Mouse (Mus musculus) heart, postnatal 0 days (tissue): ENCODE measurements at regions not wholly inside any gene's neighbourhood (a gene's known extent, or its start where the extent isn't known, plus 50 kb on each side); places are given as distances from the start of the nearest gene placed in this dataset.

ENCODE experiments used
- CTCF ChIP-seq: IDR thresholded peaks from 2 replicates; pipeline ENCODE4 v1.5.1; 2016; ENCODE audit warnings: antibody characterized with exemption, control low read depth, low read depth
- EP300 ChIP-seq: IDR thresholded peaks from 2 replicates; pipeline ENCODE4 v1.6.1; 2016; ENCODE audit warnings: antibody characterized with exemption, low read depth

DNA sequence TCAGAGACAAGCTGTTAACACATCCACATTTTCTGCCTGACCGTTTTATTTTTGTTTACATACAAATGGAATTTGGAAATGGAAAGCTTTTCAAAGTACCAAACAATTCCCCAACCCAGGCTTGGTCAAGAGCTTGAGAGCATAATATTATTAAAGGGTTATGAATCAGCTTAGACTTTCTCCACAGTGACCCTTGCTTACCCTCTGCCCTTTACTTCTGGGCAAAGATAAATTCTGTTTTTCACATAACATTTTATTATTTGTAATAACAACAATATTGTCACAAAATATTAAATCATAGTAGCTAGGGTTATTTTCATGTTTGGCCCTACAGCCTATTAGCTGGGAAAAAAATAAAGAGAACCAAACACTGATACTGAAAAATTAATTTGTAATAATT, 375.2 kb downstream of the Grb14 start:
- TF ChIP-seq EP300, result no peak
- no peak for TF ChIP-seq CTCF
